Mouse (Mus musculus) thymus, adult 2 months (tissue): ENCODE measurements around the gene Olfr524.

Source experiments
- CTCF ChIP-seq: fragments of 200-500 bp; IDR thresholded peaks from 2 replicates; pipeline ENCODE4 v1.5.1; 2012; ENCODE audit warnings: mild to moderate bottlenecking, control low read depth, low read length, moderate library complexity, borderline replicate concordance; ENCODE audit not compliant: control insufficient read depth, poor library complexity, insufficient read depth; ENCODE audit errors: extremely low read depth
- POLR2A ChIP-seq: fragments of 200-500 bp; IDR thresholded peaks from 2 replicates; pipeline ENCODE4 v1.6.1; 2012; ENCODE audit warnings: mild to moderate bottlenecking, low read length, control low read depth, moderate library complexity; ENCODE audit not compliant: control insufficient read depth, poor library complexity, insufficient read depth; ENCODE audit errors: extremely low read depth

DNA sequence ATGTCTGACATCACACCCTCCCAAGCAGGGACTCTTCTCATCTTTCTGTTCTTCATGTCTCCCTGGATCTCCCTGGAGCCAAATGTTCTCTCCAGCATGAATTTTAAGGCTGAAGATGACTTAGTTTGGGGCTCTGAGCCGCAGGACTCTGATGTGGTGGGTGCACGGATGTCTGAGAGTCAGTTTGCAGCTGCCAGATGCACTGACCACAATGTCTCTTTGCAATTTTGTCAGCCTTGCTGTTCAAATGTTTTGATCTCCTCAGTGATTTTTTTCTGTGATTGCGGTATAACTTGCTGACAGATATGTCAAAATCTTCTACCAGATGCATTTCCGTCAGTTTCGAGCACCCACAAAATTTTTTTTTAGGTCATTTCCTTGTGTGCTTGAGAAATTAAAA lies 8.1 kb upstream of the Olfr524 start:
- no peak for TF ChIP-seq POLR2A
- no peak for TF ChIP-seq CTCF
